Mouse (Mus musculus): Measurements from ENCODE around the gene Zfp513. TPM values are rescaled to one million over a fixed set of nuclear protein-coding genes. Genes with fewer than 3 reads are reported as not detected.
"Not testable (repeated sequence)": the region's sequence is repeated elsewhere in the genome, so short reads cannot be mapped to it uniquely, and the experiment has no call there.

The Zfp513 gene
- polyA plus RNA-seq, 1 experiment from 2014 or later, result 5.5 TPM

DNA sequence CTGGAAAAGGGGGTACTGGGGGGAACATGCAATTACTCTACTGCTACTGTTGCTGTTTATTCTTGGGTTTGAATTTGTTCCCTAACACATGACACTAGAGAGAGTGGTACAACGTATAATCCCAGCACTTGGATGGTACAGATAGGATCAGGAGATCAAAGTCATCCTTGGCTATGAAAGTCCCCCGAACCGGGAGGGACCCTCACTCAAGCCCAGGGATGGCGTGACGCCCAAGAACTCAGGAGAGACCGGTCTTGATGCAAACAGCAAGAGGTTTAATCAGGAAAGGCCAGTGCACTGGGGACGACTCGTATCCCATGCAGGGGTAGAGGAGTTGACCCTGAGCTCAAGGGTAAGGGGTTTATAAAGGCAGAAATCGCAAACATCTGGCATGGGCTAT lies 20.6 kb upstream of the Zfp513 start:
- H3K4me1 ChIP-seq (ENCODE audit: control insufficient read depth, insufficient read depth, low read length), result 0 out of 2 replicates have a peak, but pooled peaks cover 3% of the 10 kb centered on the region
- no peaks in the 10 kb centered on the region for H3K9me3 ChIP-seq (ENCODE audit: control insufficient read depth, low read length)
- ATAC-seq (ENCODE audit: insufficient number of reproducible peaks, low FRiP score, low TSS enrichment, low read depth), result no peak
- no peaks in the 10 kb centered on the region for H3K36me3 ChIP-seq (ENCODE audit: control insufficient read depth, insufficient read depth, low read length)
- no peak for DNase-seq (ENCODE audit: low spot score)
- H3K9ac ChIP-seq (ENCODE audit: low read length), result no peak overlapping the region
- WGBS, result 90% methylated on average over 9 of the region's 9 CpGs
- H3K27ac ChIP-seq (replicated peaks; ENCODE audit: low read depth, low read length), result no peak overlapping the region
- no peaks in the 10 kb centered on the region for H3K27me3 ChIP-seq (ENCODE audit: control insufficient read depth, insufficient read depth, low read length)
- H3K4me2 ChIP-seq (ENCODE audit: low read depth, severe bottlenecking), result no peak overlapping the region
- no peak overlapping the region for H3K4me3 ChIP-seq (ENCODE audit: low read depth, low read length)

- WGBS, result 12% methylated on average over 11 of the region's 11 CpGs
- H3K27me3 ChIP-seq (ENCODE audit: control insufficient read depth, insufficient read depth, low read length), result no peaks in the 10 kb centered on the region
- H3K9me3 ChIP-seq (ENCODE audit: control insufficient read depth, low read length), result no peaks in the 10 kb centered on the region
- 0 out of 2 replicates have a peak, but pooled peaks cover 3% of the 10 kb centered on the region for H3K4me1 ChIP-seq (ENCODE audit: control insufficient read depth, insufficient read depth, low read length)
- H3K27ac ChIP-seq (replicated peaks; ENCODE audit: low read depth, low read length), result peak overlapping the region; percentile 85
- ATAC-seq (ENCODE audit: insufficient number of reproducible peaks, low FRiP score, low TSS enrichment, low read depth) (no peak), DNase-seq (ENCODE audit: low spot score) (peak; percentile 66)
- 0 out of 2 replicates have a peak, but pooled peaks cover 2% of the 10 kb centered on the region for H3K36me3 ChIP-seq (ENCODE audit: control insufficient read depth, insufficient read depth, low read length)
- peak overlapping the region; percentile 98 for H3K4me3 ChIP-seq (ENCODE audit: low read depth, low read length)
- peak overlapping the region; percentile 82 for H3K4me2 ChIP-seq (ENCODE audit: low read depth, severe bottlenecking)
- H3K9ac ChIP-seq (ENCODE audit: low read length), result peak overlapping the region; percentile 93
Observed at GRCm38 (mm10) chr5:31221304-31221945, 19.3 kb upstream of the Zfp513 start.

- peak; percentile 95 for ATAC-seq (ENCODE audit: insufficient number of reproducible peaks, low FRiP score, low TSS enrichment, low read depth)
- under 1% methylated on average over 65 of the region's 70 CpGs for WGBS
Observed at GRCm38 (mm10) chr5:31220448-31221303, 18.6 kb upstream of the Zfp513 start, which contains the start of gene Ppm1g. Gene Ppm1g, minus strand, starts transcription at chr5:31220687.

GRCm38 (mm10) chr5:31219911-31220447 lies 17.9 kb upstream of the Zfp513 start:
- Histone ChIP-seq H3K36me3 (ENCODE audit: control insufficient read depth, insufficient read depth, low read length) (0 out of 2 replicates have a peak, but pooled peaks cover 2% of the 10 kb centered on the region), H3K27ac (replicated peaks; ENCODE audit: low read depth, low read length) (peak overlapping the region; percentile 85), H3K4me3 (ENCODE audit: low read depth, low read length) (peak overlapping the region; percentile 98), H3K27me3 (ENCODE audit: control insufficient read depth, insufficient read depth, low read length) (no peaks in the 10 kb centered on the region), H3K9me3 (ENCODE audit: control insufficient read depth, low read length) (no peaks in the 10 kb centered on the region), H3K9ac (ENCODE audit: low read length) (peak overlapping the region; percentile 93), H3K4me1 (ENCODE audit: control insufficient read depth, insufficient read depth, low read length) (0 out of 2 replicates have a peak, but pooled peaks cover 3% of the 10 kb centered on the region), H3K4me2 (ENCODE audit: low read depth, severe bottlenecking) (peak overlapping the region; percentile 82)
- ATAC-seq (ENCODE audit: insufficient number of reproducible peaks, low FRiP score, low TSS enrichment, low read depth), result peak; percentile 78
- peak; percentile 72 for DNase-seq (ENCODE audit: low spot score)
- WGBS, result under 1% methylated on average over 40 of the region's 40 CpGs

More at GRCm38 (mm10) chr5:31220448-31221303, 18.6 kb upstream of the Zfp513 start, which contains the start of gene Ppm1g:
- no peaks in the 10 kb centered on the region for H3K27me3 ChIP-seq (ENCODE audit: control insufficient read depth, insufficient read depth, low read length)
- 0 out of 2 replicates have a peak, but pooled peaks cover 2% of the 10 kb centered on the region for H3K36me3 ChIP-seq (ENCODE audit: control insufficient read depth, insufficient read depth, low read length)
- peak within 1 kb of the TSS; percentile 98 for H3K4me3 ChIP-seq (ENCODE audit: low read depth, low read length)
- peak within 1 kb of the TSS; percentile 82 for H3K4me2 ChIP-seq (ENCODE audit: low read depth, severe bottlenecking)
- peak within 1 kb of the TSS; percentile 93 for H3K9ac ChIP-seq (ENCODE audit: low read length)
- H3K9me3 ChIP-seq (ENCODE audit: control insufficient read depth, low read length), result no peaks in the 10 kb centered on the region
- 0 out of 2 replicates have a peak, but pooled peaks cover 3% of the 10 kb centered on the region for H3K4me1 ChIP-seq (ENCODE audit: control insufficient read depth, insufficient read depth, low read length)
- peak within 1 kb of the TSS; percentile 85 for H3K27ac ChIP-seq (replicated peaks; ENCODE audit: low read depth, low read length)
- peak; percentile 99 for DNase-seq (ENCODE audit: low spot score)

DNA sequence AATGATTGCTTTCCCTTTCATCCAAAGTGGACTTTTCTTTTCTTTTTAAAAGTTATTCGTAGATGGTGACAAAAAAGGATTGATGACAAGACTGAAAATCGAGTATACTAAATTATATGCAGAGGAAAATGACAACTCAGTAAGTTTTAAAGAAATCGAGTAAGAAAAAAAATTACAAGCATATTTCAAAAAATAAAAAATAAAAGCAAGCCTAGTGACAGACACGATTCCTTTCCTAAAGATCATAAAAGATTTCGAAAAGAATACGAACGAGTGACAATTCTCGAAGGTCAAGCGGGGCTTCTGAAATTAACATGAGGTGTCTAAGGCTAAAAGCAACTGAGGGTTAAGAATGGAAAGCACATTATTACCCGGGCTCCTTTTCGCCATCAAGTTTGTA lies 17.4 kb upstream of the Zfp513 start:
- Histone ChIP-seq H3K27me3 (ENCODE audit: control insufficient read depth, insufficient read depth, low read length) (no peaks in the 10 kb centered on the region), H3K27ac (replicated peaks; ENCODE audit: low read depth, low read length) (no peak overlapping the region; the same call in 1 of the 2 replicates), H3K4me3 (ENCODE audit: low read depth, low read length) (peak overlapping the region; percentile 98), H3K4me2 (ENCODE audit: low read depth, severe bottlenecking) (peak overlapping the region; percentile 82), H3K4me1 (ENCODE audit: control insufficient read depth, insufficient read depth, low read length) (0 out of 2 replicates have a peak, but pooled peaks cover 3% of the 10 kb centered on the region), H3K9me3 (ENCODE audit: control insufficient read depth, low read length) (no peaks in the 10 kb centered on the region), H3K9ac (ENCODE audit: low read length) (peak overlapping the region; percentile 93), H3K36me3 (ENCODE audit: control insufficient read depth, insufficient read depth, low read length) (0 out of 2 replicates have a peak, but pooled peaks cover 2% of the 10 kb centered on the region)
- no peak for DNase-seq (ENCODE audit: low spot score)
- WGBS, result 2% methylated on average over 11 of the region's 11 CpGs
- no peak for ATAC-seq (ENCODE audit: insufficient number of reproducible peaks, low FRiP score, low TSS enrichment, low read depth)

GRCm38 (mm10) chr5:31219070-31219469 lies 17.0 kb upstream of the Zfp513 start:
- Histone ChIP-seq H3K27ac (replicated peaks; ENCODE audit: low read depth, low read length) (no peak overlapping the region), H3K9me3 (ENCODE audit: control insufficient read depth, low read length) (no peaks in the 10 kb centered on the region), H3K4me3 (ENCODE audit: low read depth, low read length) (peak overlapping the region; percentile 98; the same call in 1 of the 2 replicates), H3K4me1 (ENCODE audit: control insufficient read depth, insufficient read depth, low read length) (0 out of 2 replicates have a peak, but pooled peaks cover 3% of the 10 kb centered on the region), H3K27me3 (ENCODE audit: control insufficient read depth, insufficient read depth, low read length) (no peaks in the 10 kb centered on the region), H3K9ac (ENCODE audit: low read length) (no peak overlapping the region), H3K4me2 (ENCODE audit: low read depth, severe bottlenecking) (peak overlapping the region; percentile 82), H3K36me3 (ENCODE audit: control insufficient read depth, insufficient read depth, low read length) (0 out of 2 replicates have a peak, but pooled peaks cover 2% of the 10 kb centered on the region)
- ATAC-seq (ENCODE audit: insufficient number of reproducible peaks, low FRiP score, low TSS enrichment, low read depth), result no peak
- WGBS, result 4% methylated on average over 2 of the region's 2 CpGs
- no peak for DNase-seq (ENCODE audit: low spot score)

DNA sequence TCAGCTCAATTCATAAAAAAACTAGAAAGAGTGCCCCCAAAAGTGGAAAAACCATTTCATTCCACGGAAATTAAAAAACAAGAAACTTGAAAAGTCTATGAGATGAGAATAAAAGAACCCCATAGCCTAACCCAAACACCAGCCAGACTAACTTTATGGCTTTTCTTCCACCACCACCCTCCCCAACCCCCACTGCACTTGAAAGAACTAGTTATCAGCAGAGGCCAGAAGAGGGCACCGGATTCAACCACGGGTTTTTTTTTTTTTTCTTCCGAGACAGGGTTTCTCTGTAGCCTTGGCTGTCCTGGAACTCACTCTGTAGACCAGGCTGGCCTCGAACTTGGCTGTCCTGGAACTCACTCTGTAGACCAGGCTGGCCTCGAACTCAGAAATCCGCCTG lies 16.2 kb upstream of the Zfp513 start:
- H3K27me3 ChIP-seq (ENCODE audit: control insufficient read depth, insufficient read depth, low read length), result no peaks in the 10 kb centered on the region
- H3K4me3 ChIP-seq (ENCODE audit: low read depth, low read length), result no peak overlapping the region
- DNase-seq (ENCODE audit: low spot score) (no peak), ATAC-seq (ENCODE audit: insufficient number of reproducible peaks, low FRiP score, low TSS enrichment, low read depth) (no peak)
- WGBS, result 47% methylated on average over 5 of the region's 7 CpGs
- H3K4me1 ChIP-seq (ENCODE audit: control insufficient read depth, insufficient read depth, low read length), result 0 out of 2 replicates have a peak, but pooled peaks cover 3% of the 10 kb centered on the region
- no peak overlapping the region for H3K9ac ChIP-seq (ENCODE audit: low read length)
- no peak overlapping the region for H3K4me2 ChIP-seq (ENCODE audit: low read depth, severe bottlenecking)
- H3K36me3 ChIP-seq (ENCODE audit: control insufficient read depth, insufficient read depth, low read length), result 0 out of 2 replicates have a peak, but pooled peaks cover 2% of the 10 kb centered on the region
- no peaks in the 10 kb centered on the region for H3K9me3 ChIP-seq (ENCODE audit: control insufficient read depth, low read length)
- H3K27ac ChIP-seq (replicated peaks; ENCODE audit: low read depth, low read length), result no peak overlapping the region

GRCm38 (mm10) chr5:31216554-31216953 lies 14.5 kb upstream of the Zfp513 start:
- not testable (repeated sequence) for H3K4me3 ChIP-seq (ENCODE audit: low read depth, low read length); DNase-seq (ENCODE audit: low spot score); H3K27ac ChIP-seq (replicated peaks; ENCODE audit: low read depth, low read length); H3K9ac ChIP-seq (ENCODE audit: low read length); H3K9me3 ChIP-seq (ENCODE audit: control insufficient read depth, low read length); H3K4me1 ChIP-seq (ENCODE audit: control insufficient read depth, insufficient read depth, low read length); ATAC-seq (ENCODE audit: insufficient number of reproducible peaks, low FRiP score, low TSS enrichment, low read depth); H3K36me3 ChIP-seq (ENCODE audit: control insufficient read depth, insufficient read depth, low read length); H3K27me3 ChIP-seq (ENCODE audit: control insufficient read depth, insufficient read depth, low read length); H3K4me2 ChIP-seq (ENCODE audit: low read depth, severe bottlenecking)
- 90% methylated on average over 6 of the region's 6 CpGs for WGBS

Data from limb, embryonic 11.5 days (tissue).